Mouse (Mus musculus) MEL (cell line): ENCODE data around the gene Mbip. TPM values are rescaled to one million over a fixed set of nuclear protein-coding genes. Genes with fewer than 3 reads are reported as not detected.

ENCODE experiments used
- DNase-seq: peaks from one replicate; pipeline ENCODE4 v3.0.0; 2011; ENCODE audit warnings: low read depth, low spot score
- H3K27ac ChIP-seq: 2 replicates; pipeline ENCODE4 v1.5.1; 2012; ENCODE audit warnings: low read depth, mild to moderate bottlenecking, control low read depth, low read length, moderate library complexity; ENCODE audit not compliant: control insufficient read depth
- H3K27me3 ChIP-seq, 2 experiments: fragments of 150-350 bp in 1 of 2; sonication (generic) in 1 of 2; 2 replicates each; pipeline ENCODE4 v1.6.1; 2012; ENCODE audit warnings: low read length in 2 of 2, mild to moderate bottlenecking in 2 of 2, improper control_type of control experiment in 1 of 2, moderate library complexity in 1 of 2; ENCODE audit not compliant: insufficient read depth in 2 of 2, control insufficient read depth in 1 of 2
- H3K36me3 ChIP-seq, 2 experiments: 2 replicates each; pipeline ENCODE4 v1.6.1; 2012 to 2014; ENCODE audit warnings: low read length in 2 of 2, improper control_type of control experiment in 1 of 2, inconsistent platforms in 1 of 2, mild to moderate bottlenecking in 1 of 2; ENCODE audit not compliant: insufficient read depth in 2 of 2, control insufficient read depth in 1 of 2
- H3K4me1 ChIP-seq, 2 experiments: fragments of 150-350 bp in 1 of 2; sonication (generic) in 1 of 2; 2 replicates each; pipeline ENCODE4 v1.6.1; 2012; ENCODE audit warnings: low read length in 2 of 2, improper control_type of control experiment in 1 of 2, mild to moderate bottlenecking in 1 of 2; ENCODE audit not compliant: insufficient read depth in 2 of 2, control insufficient read depth in 1 of 2
- H3K4me3 ChIP-seq, 2 experiments: fragments of 150-350 bp in 1 of 2; sonication (generic) in 1 of 2; 2 replicates each; pipeline ENCODE4 v1.5.1; 2012; ENCODE audit warnings: low read depth in 2 of 2, low read length in 2 of 2, mild to moderate bottlenecking in 2 of 2, moderate library complexity in 2 of 2, control low read depth in 1 of 2, improper control_type of control experiment in 1 of 2; ENCODE audit not compliant: control insufficient read depth in 1 of 2, insufficient read depth in 1 of 2
- H3K79me2 ChIP-seq: 2 replicates; pipeline ENCODE4 v1.6.1; 2012; ENCODE audit warnings: mild to moderate bottlenecking, low read length, moderate library complexity; ENCODE audit not compliant: control insufficient read depth, poor library complexity, insufficient read depth
- H3K9ac ChIP-seq: 2 replicates; pipeline ENCODE4 v1.6.1; 2012; ENCODE audit warnings: low read depth, mild to moderate bottlenecking, control low read depth, low read length, moderate library complexity; ENCODE audit not compliant: control insufficient read depth, poor library complexity, severe bottlenecking
- H3K9me3 ChIP-seq: fragments of 150-350 bp; sonication (generic); replicated peaks from 2 replicates; pipeline ENCODE4 v1.6.1; 2012; ENCODE audit warnings: mild to moderate bottlenecking, low read length, improper control_type of control experiment, moderate library complexity; ENCODE audit not compliant: insufficient read depth
- BHLHE40 ChIP-seq: IDR thresholded peaks from 2 replicates; pipeline ENCODE4 v1.6.1; 2012; ENCODE audit warnings: low read depth, mild to moderate bottlenecking, inconsistent platforms, low read length, improper control_type of control experiment, borderline replicate concordance
- EP300 ChIP-seq, 2 experiments: IDR thresholded peaks; 2 replicates each; pipeline ENCODE4 v1.6.1; 2011; ENCODE audit warnings: improper control_type of control experiment in 2 of 2, low read length in 2 of 2, low read depth in 1 of 2, mild to moderate bottlenecking in 1 of 2
- KAT2A ChIP-seq: conservative IDR thresholded peaks from 2 replicates; pipeline ENCODE4 v1.6.1; 2012; ENCODE audit warnings: low read depth, low read length, improper control_type of control experiment, inconsistent platforms
- MEF2A ChIP-seq: IDR thresholded peaks from 2 replicates; pipeline ENCODE4 v1.6.1; 2014; ENCODE audit warnings: low read depth, mild to moderate bottlenecking, inconsistent platforms, low read length, improper control_type of control experiment; ENCODE audit not compliant: poor library complexity, insufficient replicate concordance, severe bottlenecking; ENCODE audit errors: extremely low read depth
- MYC ChIP-seq: IDR thresholded peaks from 2 replicates; pipeline ENCODE4 v1.6.1; 2011; ENCODE audit warnings: low read depth, mild to moderate bottlenecking, low read length, improper control_type of control experiment, moderate library complexity
- RAD21 ChIP-seq: IDR thresholded peaks from 2 replicates; pipeline ENCODE4 v1.6.1; 2011; ENCODE audit warnings: mild to moderate bottlenecking, low read depth, low read length, improper control_type of control experiment
- SMC3 ChIP-seq: IDR thresholded peaks from 2 replicates; pipeline ENCODE4 v1.6.1; 2011; ENCODE audit warnings: low read depth, low read length, improper control_type of control experiment
- UBTF ChIP-seq: IDR thresholded peaks from 2 replicates; pipeline ENCODE4 v1.6.1; 2012; ENCODE audit warnings: low read depth, mild to moderate bottlenecking, inconsistent platforms, low read length, improper control_type of control experiment, moderate library complexity, borderline replicate concordance; ENCODE audit not compliant: insufficient read depth
- ZKSCAN1 ChIP-seq: IDR thresholded peaks from 2 replicates; pipeline ENCODE4 v1.6.1; 2012; ENCODE audit warnings: low read depth, mild to moderate bottlenecking, inconsistent platforms, low read length, improper control_type of control experiment, moderate library complexity
- ZNF384 ChIP-seq: IDR thresholded peaks from 2 replicates; pipeline ENCODE4 v1.6.1; 2012; ENCODE audit warnings: low read depth, mild to moderate bottlenecking, inconsistent platforms, low read length, improper control_type of control experiment
- polyA plus RNA-seq, 2 experiments: library from polyadenylated mRNA; stranded (reverse) in 1 of 2; unstranded in 1 of 2; fragments of >175 nt in 1 of 2; fragments of >200 nt in 1 of 2; gene quantifications; 2 replicates each; pipeline versions ENCODE4 v1.2.1 to v1.2.4; 2012; ENCODE audit warnings: low replicate concordance in 2 of 2, low read depth in 1 of 2; ENCODE audit not compliant: insufficient read length in 2 of 2, insufficient read depth in 1 of 2, missing spikeins in 1 of 2
- total RNA-seq: library from RNA; depleted of rRNA; stranded (reverse); fragments of 300-350 nt; gene quantifications from 2 replicates; pipeline ENCODE4 v1.2.3, GENCODE M21; 2012; rRNA removed

Mbip gene
- total and polyA plus RNA-seq, 3 experiments = 10.7 to 17.9 TPM; not detected in 1

DNA sequence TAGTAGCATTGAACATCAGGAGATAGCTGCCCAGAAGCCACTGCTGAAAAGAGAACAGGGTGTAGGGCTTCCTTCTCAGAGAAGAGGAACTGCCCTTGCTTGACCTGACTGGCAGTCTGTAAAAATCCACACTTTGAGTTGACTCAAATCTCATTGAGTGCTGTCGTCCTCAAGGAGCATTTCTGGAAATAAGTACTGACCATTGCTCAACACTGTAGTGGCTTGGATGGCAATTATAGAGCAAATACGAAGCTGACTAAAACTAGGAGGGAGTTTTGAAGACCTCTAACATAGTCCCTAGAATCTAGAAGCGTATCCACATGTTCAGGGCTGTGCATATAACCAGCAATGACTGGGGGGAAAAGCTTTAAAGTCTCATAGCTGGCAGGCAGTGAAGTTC lies 64.0 kb downstream of the Mbip start:
- Histone ChIP-seq H3K9me3 (no peaks in the 10 kb centered on the region), H3K79me2 (no peaks in the 10 kb centered on the region), H3K4me3 (no peak overlapping the region), H3K9ac (no peak overlapping the region), H3K36me3 (no peaks in the 10 kb centered on the region), H3K27ac (no peak overlapping the region), H3K27me3 (no peaks in the 10 kb centered on the region), H3K4me1 (no peaks in the 10 kb centered on the region)
- no peak for TF ChIP-seq SMC3
- no peak for TF ChIP-seq KAT2A
- TF ChIP-seq ZKSCAN1 = no peak
- no peak for TF ChIP-seq UBTF
- no peak for TF ChIP-seq ZNF384
- TF ChIP-seq MYC = no peak
- no peak for TF ChIP-seq EP300 (IDR thresholded peaks at IDR 0.05; ENCODE audit: low read depth in 1 of 2, low read length in 2 of 2)
- no peak for TF ChIP-seq RAD21
- no peak for TF ChIP-seq MEF2A
- TF ChIP-seq BHLHE40 = no peak
- no peak for DNase-seq

Other genes with a start within 250 kb of the Mbip start
- gene Nkx2-1, start 191.0 kb upstream of the Mbip start, total RNA-seq = not detected in 2 replicates
- not detected for gene Nkx2-1, start 191.0 kb upstream of the Mbip start, polyA plus RNA-seq